Mouse (Mus musculus): ENCODE measurements around the gene Comtd1. TPM values are rescaled to one million over a fixed set of nuclear protein-coding genes. Genes with fewer than 3 reads are reported as not detected.
A peak's percentile ranks its signal among the peaks of the same experiment; 100 is the strongest.

Comtd1 gene
- polyA plus RNA-seq, 1 experiment from 2014 or later, result 63.0 TPM

DNA sequence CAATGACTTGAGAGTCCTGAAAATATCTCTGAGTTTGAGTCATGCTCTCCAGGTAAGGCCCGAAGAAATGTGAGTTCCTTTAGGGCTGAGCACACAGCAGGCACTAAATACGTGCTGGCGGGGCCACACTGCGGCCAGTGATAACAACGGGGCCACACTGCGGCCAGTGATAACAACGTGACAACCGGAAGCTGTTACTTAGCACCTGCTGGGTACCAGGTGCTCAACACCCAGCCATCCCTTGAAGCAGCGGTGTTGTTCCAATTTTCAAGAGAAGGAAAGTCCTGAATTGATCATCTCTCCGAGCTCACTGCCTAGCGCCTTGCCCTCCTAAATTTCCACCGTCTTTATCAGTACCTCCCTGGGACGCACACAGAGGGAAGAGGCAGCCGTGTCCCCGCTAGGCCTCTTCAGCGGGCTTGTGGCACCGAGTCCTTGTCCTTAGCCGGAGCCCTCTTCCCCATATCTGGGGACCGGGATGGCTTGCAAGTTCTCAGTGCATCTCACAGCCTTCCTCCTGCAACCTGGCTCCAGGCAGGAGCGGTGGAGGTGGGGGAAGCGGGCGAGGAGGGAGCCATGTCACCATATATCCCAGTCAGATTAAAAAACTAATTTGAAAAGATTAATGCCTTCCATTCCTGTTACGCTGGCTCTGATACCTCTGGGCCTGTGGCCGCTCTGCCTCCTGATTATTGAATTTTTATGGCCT is 1.8 kb upstream of the Comtd1 start:
- Histone ChIP-seq H3K4me1 (replicated peaks) (peaks cover 30% of the 10 kb centered on the region), H3K9ac (no peak overlapping the region), H3K36me3 (peaks cover 11% of the 10 kb centered on the region), H3K27me3 (no peaks in the 10 kb centered on the region), H3K4me3 (no peak overlapping the region), H3K9me3 (no peaks in the 10 kb centered on the region), H3K4me2 (no peak overlapping the region), H3K27ac (replicated peaks) (no peak overlapping the region)
- 81% methylated on average over 24 of the region's 24 CpGs for WGBS
- ATAC-seq (ENCODE audit: low FRiP score, low read depth), result no peak

DNA sequence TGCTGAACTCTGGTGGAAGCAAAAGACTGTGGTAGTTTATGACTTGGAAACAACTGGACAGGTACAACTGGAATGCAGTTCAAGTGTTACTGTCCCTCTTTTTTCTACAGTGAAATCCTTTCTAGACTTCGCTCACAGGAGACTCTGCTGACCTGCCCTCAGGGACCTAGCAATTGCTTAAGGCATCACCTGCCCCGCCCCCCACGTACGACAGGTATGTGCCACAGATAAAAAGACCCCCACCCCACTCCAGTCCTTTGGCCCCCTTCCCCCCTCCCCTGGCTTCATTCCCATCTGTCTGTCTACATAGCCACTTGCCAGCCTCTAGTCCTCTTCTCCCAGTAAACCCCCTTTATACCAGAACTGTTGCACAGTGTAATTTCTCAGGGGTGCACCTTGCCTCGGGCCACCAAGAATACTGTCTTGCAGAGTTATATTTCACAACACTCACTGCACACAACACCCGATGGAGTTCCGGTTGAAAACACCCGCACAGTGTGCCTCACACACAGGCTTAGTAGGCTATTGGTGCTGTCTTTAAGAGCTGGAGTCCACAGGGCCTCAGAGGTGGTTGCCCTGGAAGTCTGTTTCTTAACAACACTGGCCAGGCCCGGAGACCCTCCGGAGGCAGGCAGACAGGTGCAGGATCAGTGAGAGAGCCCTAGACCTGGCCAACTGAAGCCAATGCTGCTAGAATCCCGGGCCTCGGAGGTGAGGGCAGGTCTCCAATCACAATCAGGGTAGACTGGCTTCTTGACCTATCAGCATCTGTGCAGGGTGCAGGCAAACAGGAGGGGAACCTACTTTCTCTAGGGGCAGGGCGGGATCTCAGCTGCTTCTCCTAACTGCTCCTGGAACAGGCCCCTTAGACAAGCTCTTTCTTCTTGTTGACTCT is 994 bp upstream of the Comtd1 start:
- Histone ChIP-seq H3K9me3 (no peaks in the 10 kb centered on the region), H3K27ac (replicated peaks) (no peak overlapping the region), H3K4me2 (no peak overlapping the region), H3K27me3 (no peaks in the 10 kb centered on the region), H3K9ac (no peak overlapping the region), H3K4me1 (replicated peaks) (peaks cover 30% of the 10 kb centered on the region), H3K4me3 (no peak overlapping the region), H3K36me3 (peaks cover 19% of the 10 kb centered on the region)
- 90% methylated on average over 13 of the region's 13 CpGs for WGBS
- ATAC-seq (ENCODE audit: low FRiP score, low read depth), result no peak

DNA sequence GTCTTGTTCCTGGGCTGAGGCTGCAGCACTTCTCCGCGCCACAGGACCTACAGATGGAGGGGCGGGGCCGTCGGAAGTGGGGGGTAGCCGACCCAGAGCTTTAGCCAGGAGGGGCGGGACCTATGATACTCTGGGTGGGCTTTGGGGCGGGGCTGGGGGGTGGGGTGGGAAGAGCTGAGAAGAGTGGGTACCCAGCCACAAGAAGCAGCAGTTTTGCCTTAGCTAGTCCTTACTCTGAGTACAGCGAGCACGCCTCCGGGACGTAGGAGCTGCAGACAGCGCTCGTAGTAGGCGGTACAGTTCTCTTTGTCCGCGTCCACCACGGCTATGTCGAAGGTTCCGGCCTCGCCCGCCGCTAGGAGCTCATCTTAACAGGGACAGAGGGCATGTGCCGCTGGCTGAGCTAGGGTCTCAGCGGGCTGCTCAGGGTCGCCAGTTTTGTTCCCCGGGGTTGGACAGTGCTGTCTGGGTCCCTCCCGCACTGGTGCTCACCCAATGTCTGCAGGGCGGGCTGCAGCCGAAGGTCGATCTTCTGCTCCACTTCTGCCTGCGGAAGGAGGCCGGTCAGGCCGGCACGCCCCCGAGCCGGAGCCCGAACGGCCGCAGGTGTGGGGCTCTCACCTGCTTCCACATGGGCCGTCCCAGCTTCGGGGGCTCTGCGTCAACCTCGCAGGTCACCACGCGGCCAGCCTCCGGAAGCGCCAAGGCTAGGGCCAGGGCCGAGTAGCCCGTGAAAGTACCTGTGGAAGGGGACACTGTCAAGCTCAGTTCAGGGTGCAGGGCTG is 1.2 kb downstream of the Comtd1 start:
- peak overlapping the region; percentile 67 for H3K4me3 ChIP-seq
- H3K4me2 ChIP-seq, result peak overlapping the region; percentile 88
- H3K27ac ChIP-seq (replicated peaks), result peak overlapping the region; percentile 46; the same call in 1 of the 2 replicates
- peak overlapping the region; percentile 72 for H3K9ac ChIP-seq
- under 1% methylated on average over 50 of the region's 50 CpGs for WGBS
- peak; percentile 52 for ATAC-seq (ENCODE audit: low FRiP score, low read depth)
- peaks cover 37% of the 10 kb centered on the region for H3K36me3 ChIP-seq
- H3K4me1 ChIP-seq (replicated peaks), result peaks cover 21% of the 10 kb centered on the region
- no peaks in the 10 kb centered on the region for H3K9me3 ChIP-seq
- no peaks in the 10 kb centered on the region for H3K27me3 ChIP-seq

DNA sequence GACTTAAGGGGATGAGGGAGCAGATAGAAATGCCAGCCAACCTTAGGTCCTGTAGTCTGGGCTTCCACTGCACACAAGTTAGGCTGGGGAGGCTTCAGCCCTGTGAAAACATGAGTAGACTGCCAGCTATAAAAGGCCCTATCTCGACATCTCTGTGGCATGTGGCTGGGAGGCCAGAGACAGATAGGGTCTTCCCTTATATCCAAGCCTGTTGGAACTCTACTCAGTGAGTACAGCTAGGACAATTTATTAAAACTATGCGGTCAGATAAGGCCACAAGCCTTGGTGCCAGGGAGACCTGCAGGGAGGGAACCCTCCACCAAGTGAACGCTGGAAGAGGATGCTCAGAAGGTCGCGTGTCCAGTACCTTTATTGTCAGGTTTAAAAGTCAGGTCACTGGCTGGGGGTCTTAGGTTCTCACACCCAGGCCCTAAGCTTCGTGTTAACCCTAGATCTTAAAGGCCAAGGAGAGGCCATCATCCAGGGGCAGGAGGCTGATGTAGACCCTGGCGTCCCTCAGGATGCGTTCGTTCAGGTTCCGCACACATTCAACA is 1.9 kb downstream of the Comtd1 start:
- H3K36me3 ChIP-seq, result peaks cover 43% of the 10 kb centered on the region
- WGBS, result 21% methylated on average over 10 of the region's 10 CpGs
- H3K27me3 ChIP-seq, result no peaks in the 10 kb centered on the region
- peak overlapping the region; percentile 67 for H3K4me3 ChIP-seq
- peaks cover 21% of the 10 kb centered on the region for H3K4me1 ChIP-seq (replicated peaks)
- no peak for ATAC-seq (ENCODE audit: low FRiP score, low read depth)
- H3K4me2 ChIP-seq, result peak overlapping the region; percentile 88
- H3K9me3 ChIP-seq, result no peaks in the 10 kb centered on the region
- H3K9ac ChIP-seq, result no peak overlapping the region
- H3K27ac ChIP-seq (replicated peaks), result no peak overlapping the region

DNA sequence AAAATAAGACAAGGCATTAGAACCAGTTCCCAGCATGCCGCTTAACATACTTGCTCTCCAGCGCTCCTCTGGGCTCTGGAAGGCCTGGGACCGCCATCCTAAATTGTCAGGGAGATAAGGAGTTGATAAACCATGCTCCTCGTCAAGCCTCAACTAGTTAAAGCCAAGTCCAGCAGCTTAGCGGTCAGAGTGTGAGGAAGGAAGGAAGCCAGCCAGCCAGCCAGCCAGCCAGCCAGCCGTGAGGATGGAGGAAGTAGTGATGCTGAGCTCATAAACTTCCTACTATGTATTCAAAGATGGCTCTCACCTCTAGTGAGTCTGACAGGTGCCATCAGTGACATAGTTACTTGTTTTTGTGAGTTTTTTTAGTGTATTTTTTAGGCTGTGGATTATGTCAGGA is 5.5 kb downstream of the Comtd1 start:
- no peak for ATAC-seq (ENCODE audit: low FRiP score, low read depth)
- no peak overlapping the region for H3K4me2 ChIP-seq
- H3K27me3 ChIP-seq, result no peaks in the 10 kb centered on the region
- H3K4me3 ChIP-seq, result no peak overlapping the region
- H3K27ac ChIP-seq (replicated peaks), result no peak overlapping the region
- WGBS, result 87% methylated on average over 6 of the region's 6 CpGs
- H3K36me3 ChIP-seq, result peaks cover 79% of the 10 kb centered on the region
- no peak overlapping the region for H3K9ac ChIP-seq
- no peaks in the 10 kb centered on the region for H3K9me3 ChIP-seq
- H3K4me1 ChIP-seq (replicated peaks), result peaks cover 14% of the 10 kb centered on the region

DNA sequence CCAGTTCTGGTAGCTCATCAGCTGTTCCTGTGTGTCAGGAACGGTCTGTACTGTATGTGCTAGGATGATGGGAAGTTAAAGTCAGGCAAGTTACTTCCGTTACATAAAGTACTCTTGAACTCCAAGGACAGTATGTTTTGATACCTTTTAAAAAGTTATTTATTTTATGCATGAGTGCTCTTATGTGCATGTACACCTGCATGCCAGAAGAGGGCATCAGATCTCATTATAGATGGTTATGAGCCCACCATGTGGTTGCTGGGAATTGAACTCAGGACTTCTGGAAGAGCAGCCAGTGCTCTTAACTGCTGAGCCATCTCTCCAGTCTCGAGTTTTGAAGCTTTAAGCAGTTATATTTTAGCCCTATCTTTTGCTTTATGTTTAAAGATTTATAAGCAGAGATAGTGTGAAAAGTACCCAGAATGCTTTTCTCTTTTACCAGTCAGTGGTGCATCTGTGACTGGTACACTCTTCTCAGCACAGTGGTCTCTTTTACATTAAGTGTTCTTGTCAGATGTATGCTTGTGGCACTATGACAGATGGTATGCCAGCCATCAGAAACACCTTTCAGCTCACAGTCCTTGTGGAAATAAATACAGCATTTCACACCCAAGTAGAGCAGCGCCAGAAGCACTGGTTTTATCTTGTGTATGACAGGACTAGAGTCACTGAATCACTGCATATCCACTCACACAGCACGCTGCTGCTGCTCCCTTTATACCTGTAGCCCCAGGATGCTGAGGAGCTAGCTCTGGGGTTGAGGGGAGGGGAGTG is 6.8 kb downstream of the Comtd1 start:
- 92% methylated on average over 5 of the region's 5 CpGs for WGBS
- no peak overlapping the region for H3K9ac ChIP-seq
- no peak for ATAC-seq (ENCODE audit: low FRiP score, low read depth)
- H3K27ac ChIP-seq (replicated peaks), result no peak overlapping the region
- H3K4me2 ChIP-seq, result no peak overlapping the region
- no peaks in the 10 kb centered on the region for H3K27me3 ChIP-seq
- peaks cover 2% of the 10 kb centered on the region for H3K4me1 ChIP-seq (replicated peaks)
- H3K4me3 ChIP-seq, result no peak overlapping the region
- H3K36me3 ChIP-seq, result peaks cover 84% of the 10 kb centered on the region
- H3K9me3 ChIP-seq, result no peaks in the 10 kb centered on the region

DNA sequence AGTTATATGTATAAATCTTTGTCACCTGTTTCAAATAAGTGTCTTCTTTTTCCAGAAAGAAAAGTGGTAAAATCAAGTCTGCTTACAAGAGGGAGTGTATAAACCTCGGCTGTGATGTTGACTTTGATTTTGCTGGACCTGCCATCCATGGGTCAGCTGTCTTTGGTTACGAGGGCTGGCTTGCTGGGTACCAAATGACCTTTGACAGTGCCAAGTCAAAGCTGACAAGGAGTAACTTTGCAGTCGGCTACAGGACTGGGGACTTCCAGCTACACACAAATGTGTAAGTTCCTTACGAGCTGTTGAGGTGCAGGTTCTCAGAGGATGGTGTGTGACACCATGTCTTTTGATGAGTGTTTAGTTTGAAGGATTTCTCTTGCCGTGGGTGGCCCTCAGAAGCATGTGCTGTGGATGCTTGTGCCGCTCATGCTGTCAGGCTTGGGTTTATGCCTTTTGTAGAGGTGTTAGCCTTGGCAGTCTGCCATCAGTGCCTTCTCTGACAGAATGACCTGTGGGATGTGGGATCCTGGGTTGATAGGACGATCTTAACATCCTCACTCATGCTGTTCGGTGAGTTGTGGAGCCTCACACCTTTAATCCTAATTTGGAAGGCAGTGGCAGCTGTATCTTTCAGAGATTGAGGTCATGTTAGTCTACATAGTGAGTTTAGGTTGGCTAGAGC is 10.3 kb downstream of the Comtd1 start:
- peaks cover 3% of the 10 kb centered on the region for H3K4me1 ChIP-seq (replicated peaks)
- H3K4me2 ChIP-seq, result no peak overlapping the region
- H3K9ac ChIP-seq, result no peak overlapping the region
- WGBS, result 79% methylated on average over 8 of the region's 8 CpGs
- no peak for ATAC-seq (ENCODE audit: low FRiP score, low read depth)
- no peaks in the 10 kb centered on the region for H3K9me3 ChIP-seq
- H3K27me3 ChIP-seq, result no peaks in the 10 kb centered on the region
- H3K27ac ChIP-seq (replicated peaks), result no peak overlapping the region
- H3K36me3 ChIP-seq, result peaks cover 69% of the 10 kb centered on the region
- H3K4me3 ChIP-seq, result no peak overlapping the region

DNA sequence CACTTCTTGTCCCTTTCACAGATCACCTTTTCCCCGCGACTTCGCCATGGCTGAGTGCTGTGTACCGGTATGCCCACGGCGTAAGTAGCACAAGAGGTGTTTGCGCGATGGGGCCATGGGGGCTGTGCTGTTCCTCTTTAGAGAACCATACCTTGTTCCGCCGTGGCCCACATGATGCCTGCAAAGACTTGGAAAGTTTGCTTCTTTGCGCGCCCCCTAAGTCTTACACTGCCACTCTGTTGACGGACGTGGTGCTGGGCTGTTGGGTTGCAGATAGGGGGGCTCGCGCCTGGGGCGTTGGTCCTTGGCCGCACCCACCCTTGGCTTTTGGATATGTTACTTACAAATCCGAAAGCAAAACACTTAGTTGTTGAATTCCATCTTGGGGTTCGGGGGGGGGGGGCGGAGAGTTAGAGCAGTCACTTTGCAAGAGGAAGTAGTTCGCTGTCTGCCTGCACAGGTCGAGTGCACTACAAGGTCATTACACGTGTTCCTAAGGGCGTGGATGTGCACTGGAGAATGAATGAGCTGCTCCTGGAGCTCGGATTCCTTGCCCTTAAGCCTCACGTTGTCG is 16.9 kb downstream of the Comtd1 start:
- Histone ChIP-seq H3K9ac (peak overlapping the region; percentile 94), H3K36me3 (peaks cover 16% of the 10 kb centered on the region), H3K4me2 (peak overlapping the region; percentile 83), H3K27me3 (no peaks in the 10 kb centered on the region), H3K4me1 (replicated peaks) (peaks cover 25% of the 10 kb centered on the region), H3K9me3 (no peaks in the 10 kb centered on the region), H3K4me3 (peak overlapping the region; percentile 99), H3K27ac (replicated peaks) (peak overlapping the region; percentile 98)
- ATAC-seq (ENCODE audit: low FRiP score, low read depth), result peak; percentile 28
- whole genome bisulfite sequencing, result under 1% methylated on average over 28 of the region's 28 CpGs

DNA sequence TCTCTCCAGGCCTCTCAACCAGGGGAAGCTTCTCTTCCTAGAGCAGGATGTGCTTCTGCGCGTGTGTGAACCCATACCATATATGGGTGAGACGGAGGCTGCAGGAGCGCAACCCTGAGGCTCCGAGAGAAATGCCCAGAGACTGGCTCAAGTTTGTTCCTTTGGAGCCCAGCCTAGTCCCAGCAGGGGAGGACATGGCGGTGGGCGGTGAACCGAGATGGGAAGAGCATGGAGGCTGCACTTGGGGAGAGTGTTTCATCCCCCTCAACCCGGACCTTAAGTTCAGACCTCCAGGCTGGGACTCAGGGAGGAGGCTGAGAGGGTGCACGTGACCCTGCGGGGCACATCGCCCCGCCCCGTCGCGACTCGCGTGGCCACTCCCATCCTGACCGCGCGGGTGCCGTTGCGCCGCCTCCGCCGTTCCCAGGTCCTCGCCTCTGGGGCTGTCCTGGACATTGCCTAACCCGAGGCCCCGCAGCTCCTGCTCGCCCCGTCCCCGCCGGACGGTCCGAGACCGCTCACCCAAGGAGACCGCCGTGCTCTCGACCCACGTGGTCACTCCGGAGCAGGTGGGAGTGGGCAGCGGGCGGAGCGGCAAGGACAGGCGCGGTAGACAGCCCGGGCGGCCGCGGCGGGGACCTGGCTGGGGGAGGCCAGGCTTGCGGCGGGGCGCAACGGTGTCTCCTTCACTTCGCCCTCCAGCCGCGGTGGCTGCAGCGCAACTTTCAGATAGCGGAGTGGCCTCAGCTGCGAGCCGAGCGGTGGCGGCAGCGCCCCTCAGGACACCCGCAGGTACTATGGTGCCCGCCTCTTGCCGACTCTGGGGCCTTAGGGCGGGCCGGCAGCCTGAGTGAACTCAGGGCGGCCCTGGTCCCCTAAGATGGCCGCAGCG is 17.7 kb downstream of the Comtd1 start:
- peak overlapping the region; percentile 83 for H3K4me2 ChIP-seq
- under 1% methylated on average over 72 of the region's 73 CpGs for WGBS
- peak overlapping the region; percentile 94 for H3K9ac ChIP-seq
- H3K27ac ChIP-seq (replicated peaks), result peak overlapping the region; percentile 98
- no peaks in the 10 kb centered on the region for H3K9me3 ChIP-seq
- peaks cover 25% of the 10 kb centered on the region for H3K4me1 ChIP-seq (replicated peaks)
- H3K4me3 ChIP-seq, result peak overlapping the region; percentile 99
- no peaks in the 10 kb centered on the region for H3K27me3 ChIP-seq
- peak; percentile 98 for ATAC-seq (ENCODE audit: low FRiP score, low read depth)
- peaks cover 11% of the 10 kb centered on the region for H3K36me3 ChIP-seq

Data from hindbrain, embryonic 15.5 days (tissue).